Mouse (Mus musculus): ENCODE data around the gene Dnajb7. TPM values are rescaled to one million over a fixed set of nuclear protein-coding genes. Genes with fewer than 3 reads are reported as not detected.

The Dnajb7 gene
- polyA plus RNA-seq, 1 experiment from 2014 or later = 1.2 TPM

DNA sequence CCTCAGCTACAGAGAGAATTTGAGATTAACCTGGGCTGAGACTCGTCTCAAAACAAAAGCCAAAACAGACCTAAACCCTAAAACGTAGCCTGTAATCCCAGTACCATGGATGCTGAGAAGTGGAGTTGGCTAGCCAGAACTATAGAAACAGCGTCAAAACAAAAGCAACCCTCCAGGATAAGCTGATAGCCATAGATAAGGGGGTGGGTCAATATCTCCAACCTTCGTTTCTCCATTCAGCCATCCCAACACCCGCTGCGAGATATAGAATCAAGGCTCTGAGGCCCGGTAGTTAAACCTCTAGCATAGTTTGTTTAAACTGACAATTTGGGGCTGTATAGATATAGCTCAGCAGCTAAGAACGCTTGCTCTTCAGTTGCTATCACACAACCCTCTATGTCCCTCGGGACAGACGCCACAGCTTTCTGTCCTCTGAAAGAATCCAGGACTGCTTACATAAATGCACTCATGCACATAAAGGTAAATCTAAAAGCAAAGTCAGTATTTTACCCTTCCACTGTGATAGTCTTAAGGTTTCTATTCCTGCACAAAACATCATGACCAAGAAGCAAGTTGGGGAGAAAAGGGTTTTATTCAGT lies 46.6 kb downstream of the Dnajb7 start:
- H3K27me3 ChIP-seq (ENCODE audit: control insufficient read depth, insufficient read depth, low read length) = no peaks in the 10 kb centered on the region
- ATAC-seq (ENCODE audit: low FRiP score) (no peak), DNase-seq (ENCODE audit: low spot score) (no peak)
- H3K4me1 ChIP-seq (replicated peaks; ENCODE audit: control insufficient read depth, insufficient read depth, low read length) = no peaks in the 10 kb centered on the region; the same call in 1 of the 2 replicates
- H3K27ac ChIP-seq (ENCODE audit: low read depth, low read length) = no peak overlapping the region; the same call in 1 of the 2 replicates
- H3K4me2 ChIP-seq (replicated peaks; ENCODE audit: low read depth, low read length) = peak overlapping the region; percentile 74; the same call in 1 of the 2 replicates
- 52% methylated on average over 10 of the region's 10 CpGs for WGBS
- H3K9me3 ChIP-seq (ENCODE audit: control insufficient read depth, low read length) = no peaks in the 10 kb centered on the region
- no peak overlapping the region for H3K4me3 ChIP-seq (ENCODE audit: low read depth, low read length)
- 0 out of 2 replicates have a peak, but pooled peaks cover 3% of the 10 kb centered on the region for H3K36me3 ChIP-seq (ENCODE audit: control insufficient read depth, insufficient read depth, low read length)
- H3K9ac ChIP-seq (ENCODE audit: low read depth, low read length) = no peak overlapping the region

DNA sequence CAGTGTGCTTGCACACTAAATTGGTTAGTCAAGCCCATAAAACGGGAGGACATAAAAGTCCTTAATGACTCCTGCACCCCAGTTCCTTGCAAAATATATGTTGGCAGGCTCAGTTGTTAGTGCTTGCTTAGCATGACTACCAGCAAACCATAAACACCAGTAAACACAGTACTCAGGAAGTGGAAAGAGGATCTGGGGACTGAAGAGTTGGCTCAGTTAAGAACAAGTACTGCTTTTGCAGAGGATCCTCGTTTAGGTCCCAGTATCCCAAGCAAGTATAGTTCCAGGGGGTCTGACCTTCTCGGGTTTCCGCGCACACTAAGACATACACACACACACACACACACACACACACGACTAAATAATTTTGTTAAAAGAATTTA lies 47.1 kb downstream of the Dnajb7 start:
- H3K4me3 ChIP-seq (ENCODE audit: low read depth, low read length) = no peak overlapping the region; the same call in 1 of the 2 replicates
- no peak overlapping the region for H3K9ac ChIP-seq (ENCODE audit: low read depth, low read length)
- no peaks in the 10 kb centered on the region for H3K9me3 ChIP-seq (ENCODE audit: control insufficient read depth, low read length)
- no peak overlapping the region; the same call in 1 of the 2 replicates for H3K27ac ChIP-seq (ENCODE audit: low read depth, low read length)
- H3K4me1 ChIP-seq (replicated peaks; ENCODE audit: control insufficient read depth, insufficient read depth, low read length) = no peaks in the 10 kb centered on the region; the same call in 1 of the 2 replicates
- DNase-seq (ENCODE audit: low spot score) (no peak), ATAC-seq (ENCODE audit: low FRiP score) (no peak; the same call in 1 of the 2 replicates)
- H3K4me2 ChIP-seq (replicated peaks; ENCODE audit: low read depth, low read length) = peak overlapping the region; percentile 74
- H3K36me3 ChIP-seq (ENCODE audit: control insufficient read depth, insufficient read depth, low read length) = no peaks in the 10 kb centered on the region
- 47% methylated on average over 6 of the region's 6 CpGs for WGBS
- H3K27me3 ChIP-seq (ENCODE audit: control insufficient read depth, insufficient read depth, low read length) = no peaks in the 10 kb centered on the region

DNA sequence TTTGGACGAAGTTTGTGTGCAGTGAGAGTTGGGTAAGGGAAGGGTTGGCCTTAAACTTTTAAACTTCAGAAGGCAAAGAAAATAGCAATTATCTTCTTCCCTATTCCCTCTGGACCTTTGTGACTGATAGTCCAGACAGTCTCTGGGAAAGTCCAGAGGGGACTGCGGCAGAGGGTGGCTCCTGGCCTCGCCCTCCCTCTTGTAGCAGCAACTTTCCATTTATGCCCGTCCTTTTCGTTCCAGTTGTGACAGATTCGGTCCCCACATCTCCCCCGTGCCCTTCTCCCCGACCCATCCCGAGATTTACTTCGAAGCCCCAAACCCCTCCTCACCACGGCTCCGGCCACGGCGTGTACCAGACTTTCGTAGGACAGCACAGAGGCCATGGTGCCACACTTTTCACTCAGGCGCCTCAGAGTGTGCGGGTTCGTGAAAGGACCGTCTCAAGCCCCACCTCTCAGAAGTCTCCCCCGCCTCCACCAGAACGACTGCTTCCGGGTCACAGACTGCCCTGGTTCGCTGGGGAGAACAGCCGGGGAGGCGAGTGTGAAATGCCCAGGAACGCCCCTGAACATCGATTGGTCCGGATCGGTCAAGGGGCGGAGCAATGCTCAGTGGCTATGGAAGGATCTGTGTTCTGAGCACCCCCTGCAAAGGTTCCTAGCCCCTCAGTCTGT lies 47.6 kb downstream of the Dnajb7 start, which contains the start of gene Slc25a17:
TSS of gene Slc25a17 (minus strand) at position 468 of the 677 bp plus-strand sequence.
- H3K27ac ChIP-seq (ENCODE audit: low read depth, low read length) = peak within 1 kb of the TSS; percentile 56; the same call in 1 of the 2 replicates
- H3K4me1 ChIP-seq (replicated peaks; ENCODE audit: control insufficient read depth, insufficient read depth, low read length) = no peaks in the 10 kb centered on the region; the same call in 1 of the 2 replicates
- WGBS = 1% methylated on average over 30 of the region's 30 CpGs
- H3K36me3 ChIP-seq (ENCODE audit: control insufficient read depth, insufficient read depth, low read length) = no peaks in the 10 kb centered on the region
- ATAC-seq (ENCODE audit: low FRiP score) = peak; percentile 99
- peak within 1 kb of the TSS; percentile 65 for H3K4me3 ChIP-seq (ENCODE audit: low read depth, low read length)
- peak within 1 kb of the TSS; percentile 77 for H3K9ac ChIP-seq (ENCODE audit: low read depth, low read length)
- H3K27me3 ChIP-seq (ENCODE audit: control insufficient read depth, insufficient read depth, low read length) = no peaks in the 10 kb centered on the region
- no peaks in the 10 kb centered on the region for H3K9me3 ChIP-seq (ENCODE audit: control insufficient read depth, low read length)
- DNase-seq (ENCODE audit: low spot score) = peak; percentile 95
- H3K4me2 ChIP-seq (replicated peaks; ENCODE audit: low read depth, low read length) = peak within 1 kb of the TSS; percentile 74

DNA sequence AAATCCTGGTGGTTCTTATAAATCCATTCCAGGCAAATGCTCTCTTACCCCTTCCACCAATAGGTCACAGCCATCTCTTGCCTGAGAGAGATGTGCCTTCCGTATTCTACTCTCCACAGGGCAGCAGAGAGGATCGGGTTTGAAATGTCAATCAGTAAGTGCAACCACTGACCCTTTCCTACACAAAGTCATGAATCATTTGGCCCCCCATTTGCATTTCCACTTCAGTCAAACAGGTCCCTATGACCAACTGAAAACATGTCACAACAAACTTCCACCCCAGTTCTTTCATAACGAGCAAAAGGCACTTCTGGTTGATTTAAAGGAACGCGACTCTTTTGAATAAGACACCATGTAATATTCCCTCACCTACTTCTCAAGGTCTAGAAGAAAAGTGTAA lies 48.7 kb downstream of the Dnajb7 start:
- Histone ChIP-seq H3K27ac (ENCODE audit: low read depth, low read length) (no peak overlapping the region), H3K4me1 (replicated peaks; ENCODE audit: control insufficient read depth, insufficient read depth, low read length) (no peaks in the 10 kb centered on the region; the same call in 1 of the 2 replicates), H3K27me3 (ENCODE audit: control insufficient read depth, insufficient read depth, low read length) (no peaks in the 10 kb centered on the region), H3K36me3 (ENCODE audit: control insufficient read depth, insufficient read depth, low read length) (no peaks in the 10 kb centered on the region), H3K4me2 (replicated peaks; ENCODE audit: low read depth, low read length) (no peak overlapping the region), H3K9me3 (ENCODE audit: control insufficient read depth, low read length) (no peaks in the 10 kb centered on the region), H3K9ac (ENCODE audit: low read depth, low read length) (no peak overlapping the region), H3K4me3 (ENCODE audit: low read depth, low read length) (no peak overlapping the region)
- ATAC-seq (ENCODE audit: low FRiP score) (no peak), DNase-seq (ENCODE audit: low spot score) (no peak)
- 89% methylated on average over 5 of the region's 5 CpGs for WGBS

DNA sequence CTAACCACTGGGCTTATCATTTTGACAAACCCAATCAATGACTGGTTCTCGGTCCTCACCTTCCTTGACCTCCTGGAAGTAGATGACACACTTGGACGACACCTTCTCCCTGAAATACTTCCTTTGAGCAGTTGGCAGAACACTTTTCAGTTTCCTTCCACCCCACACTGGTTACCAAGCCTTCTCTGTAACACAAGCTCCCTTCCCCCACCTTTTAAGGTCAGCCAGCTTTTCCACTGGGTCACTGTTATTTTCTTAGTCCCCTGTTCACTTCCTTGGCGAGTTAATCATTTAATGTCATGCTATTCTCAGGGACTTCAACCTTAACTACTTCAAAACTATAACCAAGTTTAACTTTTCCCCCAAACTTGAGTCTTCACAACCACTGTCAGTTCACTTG lies 49.2 kb downstream of the Dnajb7 start:
- no peak for ATAC-seq (ENCODE audit: low FRiP score)
- H3K4me2 ChIP-seq (replicated peaks; ENCODE audit: low read depth, low read length) = no peak overlapping the region
- 88% methylated on average over 3 of the region's 3 CpGs for WGBS

DNA sequence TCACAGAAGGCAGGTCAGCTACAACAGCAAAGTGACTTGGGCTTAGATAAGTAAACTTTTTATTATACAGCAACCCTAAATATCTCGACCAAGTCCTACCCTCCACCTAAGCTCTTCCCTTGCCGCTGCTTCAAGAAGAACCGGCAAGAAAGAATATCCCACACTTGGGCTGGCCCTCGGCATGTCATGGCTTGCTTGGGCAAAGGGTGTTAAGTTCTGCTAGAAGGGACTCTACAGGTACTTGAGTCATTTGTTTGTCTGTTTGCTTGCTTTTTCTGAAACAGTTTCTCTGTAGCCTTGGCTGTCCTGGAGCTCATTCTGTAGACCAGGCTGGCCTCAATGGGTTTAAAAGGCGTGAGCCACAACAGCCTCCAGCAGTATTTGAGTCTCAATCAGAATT lies 51.2 kb downstream of the Dnajb7 start:
- H3K4me3 ChIP-seq (ENCODE audit: low read depth, low read length) = no peak overlapping the region
- no peak overlapping the region for H3K27ac ChIP-seq (ENCODE audit: low read depth, low read length)
- H3K9me3 ChIP-seq (ENCODE audit: control insufficient read depth, low read length) = no peaks in the 10 kb centered on the region
- ATAC-seq (ENCODE audit: low FRiP score) (no peak), DNase-seq (ENCODE audit: low spot score) (no peak)
- H3K27me3 ChIP-seq (ENCODE audit: control insufficient read depth, insufficient read depth, low read length) = no peaks in the 10 kb centered on the region
- no peak overlapping the region for H3K4me2 ChIP-seq (replicated peaks; ENCODE audit: low read depth, low read length)
- 48% methylated on average over 5 of the region's 5 CpGs for WGBS
- no peak overlapping the region for H3K9ac ChIP-seq (ENCODE audit: low read depth, low read length)
- H3K36me3 ChIP-seq (ENCODE audit: control insufficient read depth, insufficient read depth, low read length) = no peaks in the 10 kb centered on the region
- no peaks in the 10 kb centered on the region; the same call in 1 of the 2 replicates for H3K4me1 ChIP-seq (replicated peaks; ENCODE audit: control insufficient read depth, insufficient read depth, low read length)

More for the DNA sequence above, 49.2 kb downstream of the Dnajb7 start:
- Histone ChIP-seq H3K27ac (ENCODE audit: low read depth, low read length) (no peak overlapping the region), H3K9me3 (ENCODE audit: control insufficient read depth, low read length) (no peaks in the 10 kb centered on the region), H3K4me1 (replicated peaks; ENCODE audit: control insufficient read depth, insufficient read depth, low read length) (no peaks in the 10 kb centered on the region; the same call in 1 of the 2 replicates), H3K9ac (ENCODE audit: low read depth, low read length) (no peak overlapping the region), H3K36me3 (ENCODE audit: control insufficient read depth, insufficient read depth, low read length) (no peaks in the 10 kb centered on the region), H3K4me3 (ENCODE audit: low read depth, low read length) (no peak overlapping the region), H3K27me3 (ENCODE audit: control insufficient read depth, insufficient read depth, low read length) (no peaks in the 10 kb centered on the region)
- no peak for DNase-seq (ENCODE audit: low spot score)

Other genes with a start within 250 kb of the Dnajb7 start
- 19.6 and 31.9 TPM in 2 replicates for gene Mrtfa, start 217.5 kb downstream of the Dnajb7 start, polyA plus RNA-seq (2014; fragmentation: Nextera tagmentation; extraction: Ambion mirVana)
- 0.09 and 0.59 TPM in 2 replicates for gene Mchr1, start 172.8 kb downstream of the Dnajb7 start, polyA plus RNA-seq (2014; fragmentation: Nextera tagmentation; extraction: Ambion mirVana)
- gene Slc25a17, start 47.5 kb downstream of the Dnajb7 start, polyA plus RNA-seq (2014; fragmentation: Nextera tagmentation; extraction: Ambion mirVana) = 111 and 118 TPM in 2 replicates
- 178 TPM in 2 replicates for gene St13, start 8.2 kb downstream of the Dnajb7 start, polyA plus RNA-seq (2014; fragmentation: Nextera tagmentation; extraction: Ambion mirVana)
- 6.8 and 7.0 TPM in 2 replicates for gene Xpnpep3, start 8.2 kb downstream of the Dnajb7 start, polyA plus RNA-seq (2014; fragmentation: Nextera tagmentation; extraction: Ambion mirVana)
- gene Rbx1, start 58.0 kb upstream of the Dnajb7 start, polyA plus RNA-seq (2014; fragmentation: Nextera tagmentation; extraction: Ambion mirVana) = 531 and 563 TPM in 2 replicates
- gene Ep300, start 177.1 kb upstream of the Dnajb7 start, polyA plus RNA-seq (2014; fragmentation: Nextera tagmentation; extraction: Ambion mirVana) = 23.3 and 41.7 TPM in 2 replicates